Mouse (Mus musculus) CH12.LX (cell line): ENCODE data around the gene Golga4. TPM values are rescaled to one million over a fixed set of nuclear protein-coding genes. Genes with fewer than 3 reads are reported as not detected.

Experiments used
- DNase-seq: peaks from one replicate; pipeline ENCODE4 v3.0.0-alpha.2; 2013; ENCODE audit errors: extremely low read depth
- H3K27ac ChIP-seq: 2 replicates; pipeline ENCODE4 v1.5.1; 2012; ENCODE audit warnings: low read depth, mild to moderate bottlenecking, control low read depth, moderate library complexity; ENCODE audit not compliant: insufficient read depth
- H3K27me3 ChIP-seq: replicated peaks from 2 replicates; pipeline ENCODE3; 2012; ENCODE audit warnings: inconsistent platforms
- H3K36me3 ChIP-seq, 2 experiments: replicated peaks in 1 of 2; 2 replicates each; pipeline versions ENCODE3 to v1.6.1; 2012; ENCODE audit warnings: inconsistent platforms in 1 of 2, low read length in 1 of 2, mild to moderate bottlenecking in 1 of 2, mixed read lengths in 1 of 2, moderate library complexity in 1 of 2; ENCODE audit not compliant: control insufficient read depth in 1 of 2, insufficient read depth in 1 of 2
- H3K4me1 ChIP-seq, 2 experiments: 2 replicates each; pipeline ENCODE4 v1.6.1; 2012; ENCODE audit warnings: inconsistent platforms in 1 of 2, moderate library complexity in 1 of 2; ENCODE audit not compliant: insufficient read depth in 2 of 2, control insufficient read depth in 1 of 2
- H3K4me2 ChIP-seq: 2 replicates; pipeline ENCODE4 v1.6.1; 2012; ENCODE audit warnings: low read depth, mild to moderate bottlenecking, control low read depth; ENCODE audit not compliant: poor library complexity, insufficient read depth, severe bottlenecking
- H3K4me3 ChIP-seq, 3 experiments: fragments of 150-350 bp in 1 of 3; sonication (generic) in 1 of 3; replicated peaks in 1 of 3; 2 replicates each; pipeline versions ENCODE3 to v1.5.1; 2011 to 2012; ENCODE audit warnings: low read depth in 2 of 3, low read length in 2 of 3, mild to moderate bottlenecking in 2 of 3, moderate library complexity in 2 of 3, control low read depth in 1 of 3, improper control_type of control experiment in 1 of 3, inconsistent platforms in 1 of 3, mixed read lengths in 1 of 3; ENCODE audit not compliant: poor library complexity in 1 of 3
- H3K79me2 ChIP-seq: replicated peaks from 2 replicates; pipeline ENCODE4 v1.6.1; 2012; ENCODE audit warnings: mild to moderate bottlenecking, moderate library complexity; ENCODE audit not compliant: control insufficient read depth, poor library complexity, insufficient read depth, severe bottlenecking; ENCODE audit errors: extremely low read depth
- H3K9ac ChIP-seq: 2 replicates; pipeline ENCODE4 v1.6.1; 2012; ENCODE audit warnings: low read depth, mild to moderate bottlenecking, control low read depth, moderate library complexity; ENCODE audit not compliant: insufficient read depth
- H3K9me3 ChIP-seq: replicated peaks from 2 replicates; pipeline ENCODE3; 2012; ENCODE audit warnings: low read length, inconsistent platforms, mixed read lengths
- CHD1 ChIP-seq: IDR thresholded peaks from 2 replicates; pipeline ENCODE4 v1.6.1; 2012; ENCODE audit warnings: low read depth, low read length, improper control_type of control experiment, inconsistent platforms
- CHD2 ChIP-seq: IDR thresholded peaks from 2 replicates; pipeline ENCODE4 v1.6.1; 2011; ENCODE audit warnings: low read length, improper control_type of control experiment
- EP300 ChIP-seq: IDR thresholded peaks from 2 replicates; pipeline ENCODE4 v1.6.1; 2011; ENCODE audit warnings: low read length, improper control_type of control experiment
- ETS1 ChIP-seq: conservative IDR thresholded peaks from 2 replicates; pipeline ENCODE4 v1.6.1; 2012; ENCODE audit warnings: low read depth, mild to moderate bottlenecking, inconsistent platforms, low read length, improper control_type of control experiment, moderate library complexity
- GABPA ChIP-seq: IDR thresholded peaks from 2 replicates; pipeline ENCODE4 v1.6.1; 2012; ENCODE audit warnings: low read depth, low read length, improper control_type of control experiment, inconsistent platforms; ENCODE audit not compliant: insufficient replicate concordance
- HCFC1 ChIP-seq: IDR thresholded peaks from 2 replicates; pipeline ENCODE4 v1.6.1; 2012; ENCODE audit warnings: low read depth, mild to moderate bottlenecking, inconsistent platforms, low read length, improper control_type of control experiment
- IRF4 ChIP-seq: IDR thresholded peaks from 2 replicates; pipeline ENCODE4 v1.6.1; 2014; ENCODE audit warnings: low read depth, mild to moderate bottlenecking, inconsistent platforms, low read length, improper control_type of control experiment
- JUN ChIP-seq: IDR thresholded peaks from 2 replicates; pipeline ENCODE4 v1.6.1; 2011; ENCODE audit warnings: low read depth, mild to moderate bottlenecking, low read length, improper control_type of control experiment, moderate library complexity; ENCODE audit not compliant: insufficient read depth
- JUND ChIP-seq: conservative IDR thresholded peaks from 2 replicates; pipeline ENCODE4 v1.6.1; 2011; ENCODE audit warnings: low read depth, low read length, improper control_type of control experiment
- KAT2A ChIP-seq: IDR thresholded peaks from 2 replicates; pipeline ENCODE4 v1.6.1; 2012; ENCODE audit warnings: low read length, improper control_type of control experiment, inconsistent platforms; ENCODE audit not compliant: insufficient replicate concordance
- MAFK ChIP-seq: IDR thresholded peaks from 2 replicates; pipeline ENCODE4 v1.6.1; 2011; ENCODE audit warnings: low read length, improper control_type of control experiment; ENCODE audit not compliant: insufficient replicate concordance
- MAZ ChIP-seq: IDR thresholded peaks from 2 replicates; pipeline ENCODE4 v1.6.1; 2012; ENCODE audit warnings: low read depth, mild to moderate bottlenecking, inconsistent platforms, low read length, improper control_type of control experiment, moderate library complexity
- MXI1 ChIP-seq: IDR thresholded peaks from 2 replicates; pipeline ENCODE4 v1.6.1; 2011; ENCODE audit warnings: mild to moderate bottlenecking, low read depth, low read length, improper control_type of control experiment
- NELFE ChIP-seq: IDR thresholded peaks from 2 replicates; pipeline ENCODE4 v1.6.1; 2011; ENCODE audit warnings: low read depth, low read length, improper control_type of control experiment
- POLR2A ChIP-seq: IDR thresholded peaks from 2 replicates; pipeline ENCODE4 v1.6.1; 2011; ENCODE audit warnings: low read depth, mild to moderate bottlenecking, improper control_type of control experiment, low read length
- SMC3 ChIP-seq: IDR thresholded peaks from 2 replicates; pipeline ENCODE4 v1.6.1; 2011; ENCODE audit warnings: low read depth, low read length, improper control_type of control experiment
- TBP ChIP-seq: conservative IDR thresholded peaks from 2 replicates; pipeline ENCODE4 v1.6.1; 2011; ENCODE audit warnings: low read depth, low read length, improper control_type of control experiment
- TCF12 ChIP-seq: IDR thresholded peaks from 2 replicates; pipeline ENCODE4 v1.6.1; 2014; ENCODE audit warnings: low read depth, mild to moderate bottlenecking, inconsistent platforms, low read length, improper control_type of control experiment
- USF2 ChIP-seq: conservative IDR thresholded peaks from 2 replicates; pipeline ENCODE4 v1.6.1; 2011; ENCODE audit warnings: low read depth, low read length, improper control_type of control experiment
- ZC3H11A ChIP-seq: IDR thresholded peaks from 2 replicates; pipeline ENCODE4 v1.6.1; 2012; ENCODE audit warnings: low read depth, mild to moderate bottlenecking, inconsistent platforms, low read length, improper control_type of control experiment
- ZKSCAN1 ChIP-seq: IDR thresholded peaks from 2 replicates; pipeline ENCODE4 v1.6.1; 2012; ENCODE audit warnings: low read depth, inconsistent platforms, low read length, improper control_type of control experiment, borderline replicate concordance
- ZMIZ1 ChIP-seq: IDR thresholded peaks from 2 replicates; pipeline ENCODE4 v1.6.1; 2012; ENCODE audit warnings: low read depth, mild to moderate bottlenecking, inconsistent platforms, low read length, improper control_type of control experiment
- dilution Hi-C: fragments of 300-500 bp; cut with MboI; formaldehyde crosslinking; loops from 2 replicates; pipeline ENCODE4 v1.14.3; 2020; ENCODE audit warnings: low sequenced_read_pairs; ENCODE audit not compliant: extremely low pct_unique_long_range_greater_than_20kb, extremely low pct_ligation_motif_present
- in situ Hi-C: fragments of 300-500 bp; cut with MboI; formaldehyde crosslinking; loops from 3 replicates; pipeline ENCODE4 v1.14.3; 2019; ENCODE audit warnings: low sequenced_read_pairs, low pct_ligation_motif_present, low pct_unique_long_range_greater_than_20kb, mixed read lengths
- polyA plus RNA-seq: library from polyadenylated mRNA; unstranded; fragments of >175 nt; gene quantifications from 2 replicates; pipeline ENCODE4 v1.2.1, GENCODE M21; 2012; ENCODE audit warnings: low read depth; ENCODE audit not compliant: insufficient read length
- total RNA-seq, 2 experiments: library from RNA; depleted of rRNA; stranded (reverse); fragments of 300-350 nt in 1 of 2; fragments of >200 nt in 1 of 2; gene quantifications; 2 replicates each; pipeline ENCODE4 v1.2.3; 2012 to 2014

Gene Golga4
- total and polyA plus RNA-seq, 3 experiments, result 23.7 to 37.2 (median 33.1) TPM

- no peak overlapping the region for H3K4me3 ChIP-seq
- dilution Hi-C loops, result no loop called here
- H3K27me3 ChIP-seq, result no peaks in the 10 kb centered on the region
- H3K9me3 ChIP-seq, result peaks cover 13% of the 10 kb centered on the region
- no peak overlapping the region for H3K4me2 ChIP-seq
- H3K36me3 ChIP-seq, result no peaks in the 10 kb centered on the region
- no peak for DNase-seq
- TF ChIP-seq ZMIZ1, result no peak
- no peak for TF ChIP-seq HCFC1
- no peak for TF ChIP-seq POLR2A
- no peak for TF ChIP-seq SMC3
- TF ChIP-seq ZKSCAN1, result no peak
- TF ChIP-seq USF2, result no peak
- TF ChIP-seq TCF12, result no peak
- no peak for TF ChIP-seq IRF4
- no peak for TF ChIP-seq CHD2
- no peak for TF ChIP-seq GABPA
- no peak for TF ChIP-seq KAT2A
- TF ChIP-seq MAZ, result no peak
- TF ChIP-seq JUND, result no peak
- TF ChIP-seq CHD1, result no peak
- no peak for TF ChIP-seq NELFE
- TF ChIP-seq MAFK, result no peak
- TF ChIP-seq ETS1, result no peak
- TF ChIP-seq TBP, result no peak
- TF ChIP-seq, all 38 proteins: peak for 0
- no peak overlapping the region for H3K9ac ChIP-seq
- no peak overlapping the region for H3K27ac ChIP-seq
- H3K4me1 ChIP-seq, result peaks cover 0 to 2% of the 10 kb centered on the region in 2 experiments; a peak in 2 of 4 replicates
- no peaks in the 10 kb centered on the region for H3K79me2 ChIP-seq
- in situ Hi-C loops, result loop anchor here (25.0 kb wide), 1 partner anchor 417 kb away; no protein-coding TSS in a partner anchor
Measured at GRCm38 (mm10) chr9:118478839-118479507, 27.1 kb upstream of the Golga4 start.

- Histone ChIP-seq H3K79me2 (no peaks in the 10 kb centered on the region), H3K27ac (no peak overlapping the region), H3K9ac (no peak overlapping the region), H3K4me2 (no peak overlapping the region), H3K27me3 (no peaks in the 10 kb centered on the region), H3K4me3 (no peak overlapping the region), H3K9me3 (peaks cover 13% of the 10 kb centered on the region), H3K36me3 (no peaks in the 10 kb centered on the region), H3K4me1 (peaks cover 0 to 2% of the 10 kb centered on the region in 2 experiments; a peak in 2 of 4 replicates)
- TF ChIP-seq USF2, result no peak
- TF ChIP-seq ZKSCAN1, result no peak
- TF ChIP-seq EP300, result no peak
- no peak for TF ChIP-seq ETS1
- TF ChIP-seq POLR2A, result no peak
- no peak for TF ChIP-seq CHD2
- no peak for TF ChIP-seq ZC3H11A
- no peak for TF ChIP-seq TBP
- no peak for TF ChIP-seq JUN
- TF ChIP-seq SMC3, result no peak
- TF ChIP-seq MAFK, result no peak
- no peak for TF ChIP-seq MXI1
- in situ Hi-C loops (loop anchor here (25.0 kb wide), 1 partner anchor 417 kb away; no protein-coding TSS in a partner anchor), dilution Hi-C loops (no loop called here)
- no peak for DNase-seq
Measured at GRCm38 (mm10) chr9:118479508-118480291, 26.4 kb upstream of the Golga4 start.
